Mouse (Mus musculus) mature B cell (primary cell): ENCODE measurements around the gene Glra1.
"Not testable (repeated sequence)": the region's sequence is repeated elsewhere in the genome, so short reads cannot be mapped to it uniquely, and the experiment has no call there.

Experiments used
- in situ Hi-C: fragments of 300-500 bp; cut with MboI; formaldehyde crosslinking; loops from 2 replicates; pipeline ENCODE4 v1.14.3; 2019

Gene Glra1

GRCm38 (mm10) chr11:55607808-55608523, at the start of gene Glra1:
Gene Glra1 (minus strand): TSS chr11:55608198.
- in situ Hi-C loops = no loop called here

GRCm38 (mm10) chr11:55636961-55637360, 29.0 kb upstream of the Glra1 start:
- in situ Hi-C loops = no loop called here

DNA sequence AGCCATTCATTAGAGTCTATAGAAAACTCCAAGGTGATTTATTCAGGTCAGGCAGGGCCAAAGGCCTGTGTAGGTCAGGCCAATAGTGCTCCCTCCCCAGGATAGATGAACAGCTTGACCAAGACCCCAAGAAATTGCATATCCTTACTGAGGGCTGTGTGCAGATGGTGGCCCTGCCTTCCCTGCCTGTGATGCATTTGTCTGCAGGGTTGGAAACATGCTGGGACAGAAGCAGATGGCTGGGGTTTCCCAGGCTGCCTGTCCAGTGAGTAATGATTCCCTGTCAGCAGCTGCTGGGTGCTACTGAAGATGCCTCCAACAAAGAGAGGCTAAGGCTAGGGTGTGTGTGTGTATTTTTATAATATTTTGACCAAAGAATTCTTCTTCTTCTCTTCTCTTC, 25.9 kb upstream of the Glra1 start:
- in situ Hi-C loops = no loop called here

DNA sequence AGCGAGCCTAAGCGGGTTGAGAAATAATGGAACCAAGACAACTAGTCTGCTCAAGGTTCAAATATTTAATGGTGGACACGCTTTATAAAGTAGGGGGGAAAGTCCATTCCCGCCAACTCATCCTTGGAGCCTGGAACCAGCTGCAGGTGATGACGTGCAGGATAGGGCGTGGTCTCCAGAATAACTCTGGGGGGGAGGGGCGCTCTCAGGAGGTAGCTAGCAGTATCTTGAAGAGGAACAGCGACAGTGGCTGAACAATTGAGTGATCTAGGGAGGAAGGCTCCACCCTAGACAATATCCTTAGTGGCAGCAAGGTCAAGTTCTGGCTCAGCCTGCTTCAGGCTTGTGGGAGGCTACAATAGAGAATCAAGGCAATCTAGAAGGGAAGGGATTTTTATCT, 6.6 kb upstream of the Glra1 start:
- in situ Hi-C loops = not testable (repeated sequence)

GRCm38 (mm10) chr11:55608524-55608920, 524 bp upstream of the Glra1 start:
- in situ Hi-C loops = no loop called here

DNA sequence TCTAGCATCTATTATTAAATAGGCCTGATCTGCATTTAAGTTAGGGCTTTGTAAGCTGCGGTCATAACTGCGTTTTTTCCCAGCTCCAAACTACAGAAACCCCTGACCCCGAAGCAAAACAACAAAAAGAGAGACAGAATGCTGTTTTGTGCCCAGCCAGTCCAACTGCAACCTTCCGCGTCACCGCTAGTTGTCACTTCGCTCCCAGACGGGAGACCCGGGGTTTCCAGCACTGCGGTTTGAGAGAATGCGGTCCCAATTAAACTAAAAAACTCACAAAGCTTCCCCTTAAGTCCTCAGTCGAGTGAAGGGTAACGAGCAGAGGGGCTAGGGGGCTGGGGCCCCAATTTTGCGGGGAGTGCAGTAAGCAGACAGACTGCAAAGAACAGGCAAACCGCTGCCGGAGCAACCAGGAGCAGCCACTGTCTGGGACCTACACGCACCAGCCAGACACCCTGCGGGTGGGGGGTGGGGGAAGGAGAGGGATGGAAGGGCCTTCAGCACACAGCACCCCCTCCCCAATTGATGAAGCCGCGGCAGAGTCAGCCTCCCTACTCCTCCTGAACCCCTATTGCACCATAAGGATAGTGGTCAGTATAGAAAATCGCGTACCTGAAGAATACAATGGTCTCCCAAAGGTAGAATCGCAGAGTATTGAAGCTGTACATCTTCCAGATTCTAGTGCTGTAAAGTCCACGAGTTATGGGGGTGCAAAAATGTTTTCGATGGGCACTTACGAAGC, 761 bp downstream of the Glra1 start:
- in situ Hi-C loops = no loop called here

DNA sequence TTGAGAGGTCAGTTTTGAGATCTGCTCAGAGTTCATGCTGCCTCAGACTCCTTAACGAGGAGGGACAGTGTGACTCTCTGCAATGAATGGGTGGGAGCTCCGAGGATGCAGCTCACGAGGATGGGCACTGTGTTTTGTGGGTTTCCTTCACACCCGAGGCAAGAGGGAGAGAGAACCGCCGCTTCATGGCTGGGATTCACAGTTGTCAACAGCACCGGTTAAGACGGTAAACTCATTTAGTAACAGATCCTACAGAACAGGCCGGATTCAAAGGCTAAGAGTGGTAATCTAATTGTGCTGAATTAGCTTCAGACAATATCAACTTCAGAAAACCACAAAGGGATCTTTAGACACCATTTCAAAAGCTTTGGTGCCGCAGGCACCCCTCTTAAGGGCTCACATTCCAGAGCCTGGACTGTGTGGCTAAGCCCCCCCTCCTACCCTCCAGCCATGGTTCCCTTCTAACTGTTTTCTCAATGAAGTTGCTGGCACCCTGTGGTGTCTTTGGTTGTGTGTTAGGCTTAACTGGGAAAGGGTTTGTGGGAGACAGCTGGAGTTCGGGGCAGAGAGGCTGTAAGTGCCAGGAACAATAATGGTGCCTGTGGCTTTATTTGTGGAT, 6.4 kb downstream of the Glra1 start:
- in situ Hi-C loops = no loop called here

GRCm38 (mm10) chr11:55595726-55596125, 12.3 kb downstream of the Glra1 start:
- in situ Hi-C loops = no loop called here

DNA sequence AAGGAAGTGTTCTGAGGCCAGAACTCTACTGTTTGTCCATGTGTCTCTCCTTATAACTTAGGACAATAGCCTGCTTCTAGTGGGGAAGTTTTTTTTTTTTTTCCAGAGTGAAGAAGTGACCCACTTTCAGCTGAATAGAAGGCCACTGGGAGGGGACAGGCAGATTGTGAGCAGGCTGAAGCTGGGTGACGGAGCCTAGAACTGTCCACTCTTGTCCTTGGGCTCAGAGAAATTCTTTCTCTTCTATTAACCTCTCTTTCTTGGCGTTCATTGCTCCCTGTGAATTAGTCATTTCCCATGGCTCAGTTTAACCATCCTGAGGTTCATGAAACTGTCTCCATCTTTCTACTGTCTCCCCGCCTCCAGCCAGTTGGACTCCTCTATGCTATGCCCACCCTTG, 13.6 kb downstream of the Glra1 start:
- in situ Hi-C loops = no loop called here

- in situ Hi-C loops = no loop called here
Measured at GRCm38 (mm10) chr11:55591194-55591593, 16.8 kb downstream of the Glra1 start.

DNA sequence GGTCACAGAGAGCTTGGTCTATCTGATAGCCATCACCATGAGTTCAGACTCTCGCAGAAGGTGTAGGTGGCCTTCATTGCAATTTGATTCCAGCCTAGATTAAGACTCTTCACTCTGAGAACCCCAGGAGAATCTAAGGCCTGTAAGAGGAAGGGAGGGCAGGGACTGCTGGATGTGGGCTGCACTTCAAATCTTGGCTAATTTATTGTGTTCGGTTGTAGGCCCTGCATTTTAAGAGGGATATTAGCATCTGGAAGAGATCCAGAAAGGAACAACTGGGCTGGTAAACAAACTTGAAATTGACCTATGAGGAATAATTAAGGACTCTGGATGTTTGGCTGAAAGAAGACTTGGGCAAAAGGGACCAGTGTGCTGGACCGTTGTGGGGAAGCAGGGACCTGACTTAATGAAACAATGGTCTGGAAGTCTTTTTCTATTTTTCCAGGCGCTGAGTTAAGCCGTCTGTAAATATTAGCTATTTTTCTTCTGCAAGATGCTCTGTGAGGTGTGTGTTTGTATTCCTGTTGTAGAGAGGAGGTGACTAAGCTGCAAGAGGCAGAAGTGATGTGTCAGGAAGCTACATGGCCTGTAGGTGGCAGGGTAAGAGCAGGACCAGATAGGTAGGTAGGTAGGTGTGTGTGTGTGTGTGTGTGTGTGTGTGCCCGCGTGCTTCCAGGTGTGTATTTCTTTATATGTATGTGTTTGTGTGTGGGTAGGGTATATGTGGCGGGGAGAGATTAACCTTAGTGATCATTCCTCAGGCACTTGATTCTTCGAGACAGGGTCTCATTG, 18.4 kb downstream of the Glra1 start:
- in situ Hi-C loops = no loop called here

GRCm38 (mm10) chr11:55574397-55574796, 33.6 kb downstream of the Glra1 start:
- in situ Hi-C loops = no loop called here

DNA sequence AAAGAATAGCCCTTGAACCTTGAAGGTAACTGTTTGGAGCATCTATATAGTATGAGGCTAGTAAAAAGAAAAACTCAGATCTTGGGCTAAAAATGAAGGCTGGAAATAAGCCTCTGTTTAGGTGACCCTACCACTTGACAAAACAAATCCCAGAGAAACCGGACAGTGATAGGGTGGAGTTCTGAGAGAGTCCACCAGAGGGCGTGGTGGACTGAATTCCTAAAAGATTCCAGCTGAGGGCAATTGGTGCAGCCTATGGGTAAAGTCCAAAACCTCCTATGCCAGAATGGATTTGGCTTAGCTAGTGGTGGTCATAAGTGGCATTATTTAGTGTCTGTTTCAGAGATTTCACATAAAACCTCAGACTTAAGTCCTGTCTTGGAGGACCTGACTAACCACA, 36.9 kb downstream of the Glra1 start:
- in situ Hi-C loops = no loop called here

GRCm38 (mm10) chr11:55566309-55567099, 41.5 kb downstream of the Glra1 start:
- in situ Hi-C loops = no loop called here

- in situ Hi-C loops = no loop called here
Measured at GRCm38 (mm10) chr11:55545690-55546089, 62.3 kb downstream of the Glra1 start.

DNA sequence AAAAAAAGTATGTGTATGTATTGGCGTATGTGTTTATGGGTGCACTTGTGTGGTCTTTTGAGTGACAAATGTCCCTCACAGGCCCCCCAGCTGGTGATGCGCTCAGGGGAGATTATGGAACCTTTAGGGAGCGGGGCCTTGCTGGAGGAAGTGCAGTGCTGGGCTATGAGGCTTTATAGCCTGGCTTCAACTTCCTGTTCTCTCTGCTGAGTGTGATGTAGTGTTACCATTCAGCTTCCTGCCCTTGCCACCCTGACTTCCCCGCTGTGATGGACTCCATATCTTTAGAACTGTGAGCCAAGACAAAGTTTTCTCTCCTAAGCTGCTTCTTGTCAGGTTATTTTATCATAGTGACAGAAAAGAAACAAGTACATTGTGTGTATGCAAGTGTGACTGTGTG, 65.3 kb downstream of the Glra1 start:
- in situ Hi-C loops = no loop called here

DNA sequence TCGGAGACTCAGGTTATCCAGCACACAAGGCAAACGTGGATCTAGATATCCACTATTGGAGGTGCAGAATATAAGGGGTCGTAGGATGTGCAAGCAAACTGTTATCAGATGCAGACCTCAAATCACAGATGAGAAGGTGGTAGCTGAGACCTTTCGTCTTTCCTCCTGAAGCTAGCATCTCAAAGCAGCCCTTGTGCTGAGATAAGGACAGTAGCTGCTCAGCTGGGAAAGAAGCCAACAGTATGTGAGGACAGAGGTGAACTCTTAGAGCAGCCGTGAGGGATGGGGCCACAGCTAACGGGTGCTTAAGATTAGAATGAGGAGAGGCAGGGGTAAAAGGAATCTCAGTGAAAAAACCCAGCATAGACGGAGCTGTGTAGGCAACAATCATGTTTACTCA, 65.9 kb downstream of the Glra1 start:
- in situ Hi-C loops = no loop called here

DNA sequence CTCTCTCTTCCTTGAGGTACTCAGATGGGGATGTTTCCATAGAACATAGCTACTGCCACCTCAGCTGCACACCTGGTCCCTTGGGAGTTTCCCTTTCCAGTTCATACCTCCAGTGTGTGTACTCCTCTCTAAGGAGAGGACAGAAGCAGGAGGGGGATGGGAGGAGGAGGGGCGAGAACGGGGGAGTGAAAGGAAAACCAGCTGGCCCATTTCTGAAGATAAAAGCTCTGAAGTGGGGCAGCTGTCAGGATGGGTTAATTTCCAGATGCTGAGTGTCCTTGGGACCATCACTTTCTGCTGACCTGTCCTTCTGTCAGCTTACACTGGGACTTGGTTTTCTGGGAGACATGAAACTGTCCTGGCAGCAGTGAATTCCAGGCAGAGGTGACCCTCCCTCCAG, 73.2 kb downstream of the Glra1 start:
- in situ Hi-C loops = no loop called here

GRCm38 (mm10) chr11:55533378-55533777, 74.6 kb downstream of the Glra1 start:
- in situ Hi-C loops = no loop called here

GRCm38 (mm10) chr11:55530741-55531140, 77.3 kb downstream of the Glra1 start:
- in situ Hi-C loops = no loop called here
